Mouse (Mus musculus) heart, adult 2 months (tissue): ENCODE measurements around the gene Rdh5. TPM values are rescaled to one million over a fixed set of nuclear protein-coding genes. Genes with fewer than 3 reads are reported as not detected.

ENCODE experiments used
- DNase-seq, 2 experiments: peaks; one replicate each; pipeline ENCODE4 v3.0.0; 2021
- H3K27ac ChIP-seq: fragments of 200-600 bp; 2 replicates; pipeline ENCODE4 v1.8.1; 2022
- H3K27me3 ChIP-seq: fragments of 200-500 bp; 2 replicates; pipeline ENCODE4 v1.6.1; 2012; ENCODE audit warnings: mild to moderate bottlenecking, low read length, inconsistent platforms, mixed read lengths; ENCODE audit not compliant: control insufficient read depth, insufficient read depth
- H3K36me3 ChIP-seq: fragments of 200-500 bp; 2 replicates; pipeline ENCODE4 v1.6.1; 2012; ENCODE audit warnings: low read length, inconsistent platforms; ENCODE audit not compliant: control insufficient read depth, insufficient read depth
- H3K4me1 ChIP-seq: fragments of 200-500 bp; 2 replicates; pipeline ENCODE4 v1.6.1; 2011; ENCODE audit warnings: low read length; ENCODE audit not compliant: control insufficient read depth, insufficient read depth
- H3K4me3 ChIP-seq: fragments of 200-600 bp; 2 replicates; pipeline ENCODE4 v1.8.1; 2022
- H3K79me2 ChIP-seq: fragments of 200-500 bp; replicated peaks from 2 replicates; pipeline ENCODE4 v1.6.1; 2012; ENCODE audit warnings: mild to moderate bottlenecking, inconsistent platforms, low read length, moderate library complexity, mixed read lengths; ENCODE audit not compliant: control insufficient read depth, insufficient read depth
- H3K9ac ChIP-seq: fragments of 200-500 bp; 2 replicates; pipeline ENCODE4 v1.6.1; 2012; ENCODE audit warnings: low read depth, mild to moderate bottlenecking, control low read depth, inconsistent platforms, low read length, mixed read lengths
- CTCF ChIP-seq: fragments of 200-600 bp; IDR thresholded peaks from 2 replicates; pipeline ENCODE4 v1.8.1; 2022; ENCODE audit warnings: antibody characterized with exemption, mild to moderate bottlenecking, moderate library complexity
- EP300 ChIP-seq: fragments of 200-500 bp; IDR thresholded peaks from 2 replicates; pipeline ENCODE4 v1.6.1; 2011; ENCODE audit warnings: low read depth, low read length, control low read depth; ENCODE audit not compliant: insufficient read depth
- POLR2A ChIP-seq: fragments of 200-500 bp; IDR thresholded peaks from 2 replicates; pipeline ENCODE4 v1.6.1; 2011; ENCODE audit warnings: mild to moderate bottlenecking, low read depth, low read length, control low read depth; ENCODE audit not compliant: insufficient read depth
- WGBS: fragments of 180-500 bp; shearing (Covaris S2); methylation state at CpG from one replicate; pipeline ENCODE4 v1.1.7; 2018; 5-methylcytosine and 5-hydroxymethylcytosine counted together
- intact Hi-C: fragments of 180-260 bp; cut with DNase I; formaldehyde crosslinking; loops from one replicate; pipeline ENCODE4 v1.15.1; 2025
- polyA plus RNA-seq: library from polyadenylated mRNA; depleted of rRNA; stranded (reverse); fragments of >200 nt; gene quantifications from 2 replicates; pipeline ENCODE4 v1.2.3, GENCODE M21; 2012
- total RNA-seq, 2 experiments: library from RNA; stranded (reverse); gene quantifications; 2 replicates each; pipeline ENCODE4 v1.2.3; 2021

Rdh5 gene
- total and polyA plus RNA-seq, 3 experiments, result 5.2 to 19.4 (median 5.9) TPM

GRCm38 (mm10) chr10:128891296-128892094, 31.2 kb downstream of the Rdh5 start, which contains the start of gene Gdf11:
Gdf11 (minus strand) TSS chr10:128891718.
- Histone ChIP-seq H3K27me3 (no peaks in the 10 kb centered on the region), H3K27ac (peak within 1 kb of the TSS; percentile 21), H3K4me3 (peak within 1 kb of the TSS; percentile 62), H3K4me1 (peaks cover 4% of the 10 kb centered on the region), H3K79me2 (no peaks in the 10 kb centered on the region), H3K36me3 (no peaks in the 10 kb centered on the region), H3K9ac (peak within 1 kb of the TSS; percentile 62)
- under 1% methylated on average over 32 of the region's 89 CpGs for WGBS
- intact Hi-C loops, result loop anchor here (10.0 kb wide), 1 partner anchor 267 kb away; the partner anchor contains the start of gene Rps26
- DNase-seq, result peak; percentile 64
- no peak for TF ChIP-seq CTCF
- TF ChIP-seq EP300, result no peak

- WGBS, result 3% methylated on average over 40 of the region's 40 CpGs
- peak in 1 of 2 experiments; percentile 22 for DNase-seq
- TF ChIP-seq POLR2A (no peak), CTCF (no peak)
- H3K27ac ChIP-seq, result peak overlapping the region; percentile 21
- H3K4me1 ChIP-seq, result peaks cover 4% of the 10 kb centered on the region
- H3K4me3 ChIP-seq, result peak overlapping the region; percentile 62
- H3K9ac ChIP-seq, result peak overlapping the region; percentile 62
- intact Hi-C loops, result loop anchor here (10.0 kb wide), 1 partner anchor 266 kb away; the partner anchor contains the start of gene Rps26
- no peaks in the 10 kb centered on the region for H3K79me2 ChIP-seq
- no peaks in the 10 kb centered on the region for H3K27me3 ChIP-seq
- H3K36me3 ChIP-seq, result no peaks in the 10 kb centered on the region
These were observed 32.0 kb downstream of the Rdh5 start for GRCm38 (mm10) chr10:128890383-128891295.

- no peaks in the 10 kb centered on the region for H3K27me3 ChIP-seq
- H3K4me3 ChIP-seq, result no peak overlapping the region
- peaks cover 4% of the 10 kb centered on the region for H3K4me1 ChIP-seq
- WGBS, result 48% methylated on average over 2 of the region's 2 CpGs
- DNase-seq, result no peak
- no peak overlapping the region for H3K27ac ChIP-seq
- no peaks in the 10 kb centered on the region for H3K36me3 ChIP-seq
- TF ChIP-seq POLR2A (no peak), CTCF (no peak), EP300 (no peak)
- intact Hi-C loops, result loop anchor here (10.0 kb wide), 1 partner anchor 265 kb away; the partner anchor contains the start of gene Rps26
- H3K9ac ChIP-seq, result no peak overlapping the region
- no peaks in the 10 kb centered on the region for H3K79me2 ChIP-seq
These were observed 32.8 kb downstream of the Rdh5 start for GRCm38 (mm10) chr10:128889846-128890245.

- intact Hi-C loops, result no loop called here
- DNase-seq, result no peak
- Histone ChIP-seq H3K4me3 (no peak overlapping the region), H3K27me3 (no peaks in the 10 kb centered on the region), H3K9ac (no peak overlapping the region), H3K27ac (no peak overlapping the region), H3K36me3 (no peaks in the 10 kb centered on the region), H3K79me2 (no peaks in the 10 kb centered on the region), H3K4me1 (peaks cover 4% of the 10 kb centered on the region)
- WGBS, result 15% methylated on average over 7 of the region's 7 CpGs
- no peak for TF ChIP-seq EP300
- TF ChIP-seq POLR2A, result no peak
- no peak for TF ChIP-seq CTCF
These were observed 33.5 kb downstream of the Rdh5 start for GRCm38 (mm10) chr10:128888941-128889827.

GRCm38 (mm10) chr10:128882067-128882466, 40.6 kb downstream of the Rdh5 start:
- no peaks in the 10 kb centered on the region for H3K27me3 ChIP-seq
- H3K36me3 ChIP-seq, result no peaks in the 10 kb centered on the region; the same call in 1 of the 2 replicates
- DNase-seq, result no peak
- TF ChIP-seq EP300, result no peak
- TF ChIP-seq POLR2A, result no peak
- TF ChIP-seq CTCF, result no peak
- WGBS, result 94% methylated on average over 5 of the region's 5 CpGs
- H3K4me3 ChIP-seq, result no peak overlapping the region
- no peaks in the 10 kb centered on the region for H3K79me2 ChIP-seq
- intact Hi-C loops, result no loop called here
- H3K27ac ChIP-seq, result no peak overlapping the region
- H3K9ac ChIP-seq, result no peak overlapping the region
- no peaks in the 10 kb centered on the region for H3K4me1 ChIP-seq
